Mouse (Mus musculus) cerebellum, adult 2 months (tissue): ENCODE results near the gene Gdpd5. TPM values are rescaled to one million over a fixed set of nuclear protein-coding genes. Genes with fewer than 3 reads are reported as not detected.

ENCODE experiments used
- DNase-seq, 2 experiments: peaks; one replicate each; pipeline ENCODE4 v3.0.0; 2021
- H3K27ac ChIP-seq: fragments of 200-500 bp; 2 replicates; pipeline ENCODE4 v1.5.1; 2012; ENCODE audit warnings: low read length, control low read depth, inconsistent platforms; ENCODE audit not compliant: insufficient read depth
- H3K27me3 ChIP-seq: fragments of 200-500 bp; 2 replicates; pipeline ENCODE4 v1.6.1; 2012; ENCODE audit warnings: inconsistent platforms, mild to moderate bottlenecking, low read length, moderate library complexity; ENCODE audit not compliant: control insufficient read depth, insufficient read depth
- H3K4me1 ChIP-seq: fragments of 200-500 bp; 2 replicates; pipeline ENCODE4 v1.6.1; 2011; ENCODE audit warnings: low read length; ENCODE audit not compliant: control insufficient read depth, insufficient read depth
- H3K4me3 ChIP-seq: fragments of 200-500 bp; replicated peaks from 2 replicates; pipeline ENCODE3; 2011; ENCODE audit warnings: mild to moderate bottlenecking, low read depth, low read length, control low read depth; ENCODE audit not compliant: insufficient read depth
- CTCF ChIP-seq: fragments of 200-500 bp; IDR thresholded peaks from 2 replicates; pipeline ENCODE4 v1.5.1; 2011; ENCODE audit warnings: low read depth, mild to moderate bottlenecking, control low read depth, low read length, moderate library complexity, borderline replicate concordance; ENCODE audit not compliant: insufficient read depth
- POLR2A ChIP-seq: fragments of 200-500 bp; IDR thresholded peaks from 2 replicates; pipeline ENCODE4 v1.6.1; 2011; ENCODE audit warnings: low read length, control low read depth, borderline replicate concordance; ENCODE audit not compliant: insufficient read depth
- WGBS: fragments of 180-500 bp; shearing (Covaris S2); methylation state at CpG from one replicate; pipeline ENCODE4 v1.1.7; 2018; 5-methylcytosine and 5-hydroxymethylcytosine counted together
- polyA plus RNA-seq: library from polyadenylated mRNA; depleted of rRNA; stranded (reverse); fragments of >200 nt; gene quantifications from 2 replicates; pipeline ENCODE4 v1.2.3, GENCODE M21; 2012

The Gdpd5 gene
- polyA plus RNA-seq, 1 experiment: 49.4 TPM

GRCm38 (mm10) chr7:99380491-99381213, 562 bp upstream of the Gdpd5 start:
- WGBS: 1% methylated on average over 24 of the region's 24 CpGs
- peak overlapping the region; percentile 83 for H3K4me3 ChIP-seq
- H3K27me3 ChIP-seq: no peaks in the 10 kb centered on the region
- peak; percentile 42 to 47 for DNase-seq
- TF ChIP-seq POLR2A (no peak), CTCF (no peak)
- H3K4me1 ChIP-seq: peaks cover 29% of the 10 kb centered on the region
- peak overlapping the region; percentile 3; the same call in 1 of the 2 replicates for H3K27ac ChIP-seq

GRCm38 (mm10) chr7:99382088-99383000, 1.1 kb downstream of the Gdpd5 start:
- Histone ChIP-seq H3K4me1 (peaks cover 46% of the 10 kb centered on the region), H3K27ac (peak overlapping the region; percentile 4; the same call in 1 of the 2 replicates), H3K4me3 (peak overlapping the region; percentile 73), H3K27me3 (no peaks in the 10 kb centered on the region)
- TF ChIP-seq CTCF (no peak), POLR2A (no peak)
- peak; percentile 37 to 45 for DNase-seq
- WGBS: 9% methylated on average over 30 of the region's 30 CpGs

DNA sequence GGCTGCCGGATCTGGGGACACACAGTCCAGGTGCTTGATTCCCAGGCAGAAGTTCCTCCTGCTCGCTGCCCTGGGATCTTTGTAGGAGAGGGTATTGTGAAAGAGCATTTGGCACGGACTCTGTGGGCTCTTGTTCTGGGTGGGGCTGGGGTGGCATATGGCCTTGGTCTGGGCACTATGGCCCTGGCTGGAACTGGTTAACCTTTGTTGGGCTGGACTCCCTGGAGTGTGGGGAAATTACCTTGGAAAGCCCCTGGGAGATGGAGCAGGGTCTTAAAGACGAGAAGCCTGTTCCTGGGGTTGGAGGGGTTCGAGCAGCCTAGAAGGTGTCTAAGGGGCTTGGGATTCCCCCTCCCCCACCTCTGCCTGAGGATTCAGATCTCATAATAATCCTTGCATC, 2.0 kb downstream of the Gdpd5 start:
- no peak overlapping the region for H3K27ac ChIP-seq
- TF ChIP-seq CTCF (no peak), POLR2A (no peak)
- no peaks in the 10 kb centered on the region for H3K27me3 ChIP-seq
- peaks cover 55% of the 10 kb centered on the region for H3K4me1 ChIP-seq
- peak overlapping the region; percentile 73 for H3K4me3 ChIP-seq
- WGBS: 44% methylated on average over 5 of the region's 5 CpGs
- peak; percentile 48 to 50 for DNase-seq

- H3K27ac ChIP-seq: no peak overlapping the region
- DNase-seq: peak in 1 of 2 experiments; percentile 27
- peaks cover 55% of the 10 kb centered on the region for H3K4me1 ChIP-seq
- WGBS: 60% methylated on average over 4 of the region's 4 CpGs
- no peaks in the 10 kb centered on the region for H3K27me3 ChIP-seq
- TF ChIP-seq POLR2A: no peak
- no peak for TF ChIP-seq CTCF
- H3K4me3 ChIP-seq: peak overlapping the region; percentile 73
Observed at GRCm38 (mm10) chr7:99384101-99384611, 2.9 kb downstream of the Gdpd5 start.

GRCm38 (mm10) chr7:99386030-99386429, 4.8 kb downstream of the Gdpd5 start:
- Histone ChIP-seq H3K4me1 (peaks cover 53% of the 10 kb centered on the region), H3K27me3 (no peaks in the 10 kb centered on the region), H3K27ac (no peak overlapping the region), H3K4me3 (no peak overlapping the region)
- WGBS: 2% methylated on average over 5 of the region's 5 CpGs
- TF ChIP-seq POLR2A (no peak), CTCF (no peak)
- peak; percentile 79 to 84 for DNase-seq

GRCm38 (mm10) chr7:99386811-99387210, 5.6 kb downstream of the Gdpd5 start:
- 64% methylated on average over 4 of the region's 4 CpGs for WGBS
- DNase-seq: peak; percentile 40 to 43
- Histone ChIP-seq H3K4me3 (no peak overlapping the region), H3K27me3 (no peaks in the 10 kb centered on the region), H3K27ac (no peak overlapping the region), H3K4me1 (peaks cover 61% of the 10 kb centered on the region)
- TF ChIP-seq POLR2A (no peak), CTCF (no peak)

- H3K27ac ChIP-seq: 0 out of 2 replicates have a peak overlapping the region, but pooled peaks have one; percentile 35
- no peak for TF ChIP-seq POLR2A
- no peak for TF ChIP-seq CTCF
- peak; percentile 68 to 86 for DNase-seq
- H3K4me1 ChIP-seq: peaks cover 67% of the 10 kb centered on the region
- 12% methylated on average over 5 of the region's 5 CpGs for WGBS
- no peaks in the 10 kb centered on the region for H3K27me3 ChIP-seq
- H3K4me3 ChIP-seq: no peak overlapping the region
Observed at GRCm38 (mm10) chr7:99387356-99387755, 6.1 kb downstream of the Gdpd5 start.

DNA sequence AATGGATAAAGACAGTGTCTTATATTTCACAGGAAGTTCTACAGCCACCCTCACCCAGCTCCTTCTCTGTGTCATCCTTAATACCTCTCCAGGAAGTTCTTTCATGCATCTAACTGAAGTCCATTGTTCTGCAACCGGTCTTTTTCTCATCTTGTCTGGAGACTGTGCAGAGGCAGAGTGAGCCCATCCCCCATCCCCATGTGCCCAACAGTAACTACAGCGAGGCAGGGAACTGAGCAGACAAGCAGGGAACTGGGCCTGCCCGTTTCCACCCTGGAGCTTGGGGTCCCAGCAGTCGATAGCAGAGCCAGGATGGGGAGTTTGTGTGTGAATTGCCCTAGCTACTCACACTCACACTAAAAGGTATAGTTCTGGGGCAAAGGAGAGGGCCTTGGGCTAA, 9.3 kb downstream of the Gdpd5 start:
- no peak for TF ChIP-seq POLR2A
- no peak for TF ChIP-seq CTCF
- 91% methylated on average over 4 of the region's 4 CpGs for WGBS
- Histone ChIP-seq H3K27ac (no peak overlapping the region), H3K4me3 (no peak overlapping the region), H3K4me1 (peaks cover 70% of the 10 kb centered on the region), H3K27me3 (no peaks in the 10 kb centered on the region)
- no peak for DNase-seq
